Mouse (Mus musculus) liver, postnatal 0 days (tissue): ENCODE measurements at regions not wholly inside any gene's neighbourhood (a gene's known extent, or its start where the extent isn't known, plus 50 kb on each side); places are given as distances from the start of the nearest gene placed in this dataset.

Experiments used
- CTCF ChIP-seq: sonication (generic); IDR thresholded peaks from 2 replicates; pipeline ENCODE4 v1.5.1; 2016; ENCODE audit warnings: antibody characterized with exemption, low read depth
- EP300 ChIP-seq: IDR thresholded peaks from 2 replicates; pipeline ENCODE4 v1.6.1; 2016; ENCODE audit warnings: antibody characterized with exemption, low read depth, mild to moderate bottlenecking

GRCm38 (mm10) chr19:55999409-55999808 lies 257.8 kb downstream of the Tcf7l2 start:
- no peak for TF ChIP-seq CTCF
- TF ChIP-seq EP300 = no peak
